Mouse (Mus musculus): ENCODE measurements at regions not wholly inside any gene's neighbourhood (a gene's known extent, or its start where the extent isn't known, plus 50 kb on each side); places are given as distances from the start of the nearest gene placed in this dataset.
"Not testable (repeated sequence)": the region's sequence is repeated elsewhere in the genome, so short reads cannot be mapped to it uniquely, and the experiment has no call there.

GRCm38 (mm10) chr10:11799510-11799909 lies 456.3 kb downstream of the Epm2a start:
- WGBS (ENCODE audit: insufficient replicate concordance) = 66% methylated on average over 3 of the region's 3 CpGs
- ATAC-seq (ENCODE audit: insufficient read depth) (no peak), DNase-seq (ENCODE audit: low read depth in 3 of 3, low spot score in 3 of 3) (no peak)
- H3K27ac ChIP-seq = no peak overlapping the region
- H3K9me3 ChIP-seq (ENCODE audit: control insufficient read depth, low read length) = no peaks in the 10 kb centered on the region
- TF ChIP-seq EP300 (IDR thresholded peaks at IDR 0.05; ENCODE audit: low read depth) (no peak), CTCF (IDR thresholded peaks at IDR 0.05; ENCODE audit: low read depth) (no peak)
- no peaks in the 10 kb centered on the region for H3K4me1 ChIP-seq (replicated peaks; ENCODE audit: control insufficient read depth in 2 of 2, insufficient read depth in 2 of 2, low read length in 1 of 2)
- no peaks in the 10 kb centered on the region for H3K27me3 ChIP-seq (ENCODE audit: control insufficient read depth, insufficient read depth, low read length)
- H3K4me3 ChIP-seq (ENCODE audit: insufficient read depth in 1 of 2, low read depth in 2 of 2, low read length in 2 of 2) = no peak overlapping the region
- no peaks in the 10 kb centered on the region for H3K36me3 ChIP-seq (replicated peaks; ENCODE audit: control insufficient read depth, insufficient read depth, low read depth)
- H3K4me2 ChIP-seq (ENCODE audit: low read depth) = no peak overlapping the region
- H3K9ac ChIP-seq (replicated peaks) = no peak overlapping the region

- not testable (repeated sequence) for H3K4me2 ChIP-seq (ENCODE audit: low read depth); H3K27me3 ChIP-seq (ENCODE audit: control insufficient read depth, insufficient read depth, low read length); H3K36me3 ChIP-seq (replicated peaks; ENCODE audit: control insufficient read depth, insufficient read depth, low read depth); H3K4me1 ChIP-seq (replicated peaks; ENCODE audit: control insufficient read depth in 2 of 2, insufficient read depth in 2 of 2, low read length in 1 of 2); ATAC-seq (ENCODE audit: insufficient read depth); H3K4me3 ChIP-seq (ENCODE audit: insufficient read depth in 1 of 2, low read depth in 2 of 2, low read length in 2 of 2); H3K9me3 ChIP-seq (ENCODE audit: control insufficient read depth, low read length); DNase-seq (ENCODE audit: low read depth in 3 of 3, low spot score in 3 of 3); H3K9ac ChIP-seq (replicated peaks); H3K27ac ChIP-seq
- 67% methylated on average over 13 of the region's 13 CpGs for WGBS (ENCODE audit: insufficient replicate concordance)
Observed at GRCm38 (mm10) chr10:11801372-11802230, 458.4 kb downstream of the Epm2a start.

- H3K27ac ChIP-seq = no peak overlapping the region
- H3K36me3 ChIP-seq (replicated peaks; ENCODE audit: control insufficient read depth, insufficient read depth, low read depth) = no peaks in the 10 kb centered on the region
- WGBS (ENCODE audit: insufficient replicate concordance) = 56% methylated on average over 3 of the region's 3 CpGs
- TF ChIP-seq EP300 (IDR thresholded peaks at IDR 0.05; ENCODE audit: low read depth) = no peak
- TF ChIP-seq CTCF (IDR thresholded peaks at IDR 0.05; ENCODE audit: low read depth) = no peak
- no peak overlapping the region for H3K9ac ChIP-seq (replicated peaks)
- ATAC-seq (ENCODE audit: insufficient read depth) = no peak
- no peaks in the 10 kb centered on the region for H3K27me3 ChIP-seq (ENCODE audit: control insufficient read depth, insufficient read depth, low read length)
- H3K4me2 ChIP-seq (ENCODE audit: low read depth) = no peak overlapping the region
- no peaks in the 10 kb centered on the region for H3K9me3 ChIP-seq (ENCODE audit: control insufficient read depth, low read length)
- DNase-seq (ENCODE audit: low read depth in 3 of 3, low spot score in 3 of 3) = no peak
- H3K4me1 ChIP-seq (replicated peaks; ENCODE audit: control insufficient read depth in 2 of 2, insufficient read depth in 2 of 2, low read length in 1 of 2) = no peaks in the 10 kb centered on the region
- no peak overlapping the region for H3K4me3 ChIP-seq (ENCODE audit: insufficient read depth in 1 of 2, low read depth in 2 of 2, low read length in 2 of 2)
Observed at GRCm38 (mm10) chr10:11809255-11809654, 466.1 kb downstream of the Epm2a start.

GRCm38 (mm10) chr10:11822418-11822959 lies 479.3 kb downstream of the Epm2a start:
- 44% methylated on average over 3 of the region's 3 CpGs for WGBS (ENCODE audit: insufficient replicate concordance)
- H3K4me1 ChIP-seq (replicated peaks; ENCODE audit: control insufficient read depth in 2 of 2, insufficient read depth in 2 of 2, low read length in 1 of 2) = no peaks in the 10 kb centered on the region
- H3K9ac ChIP-seq (replicated peaks) = no peak overlapping the region

GRCm38 (mm10) chr10:11841094-11841493 lies 497.9 kb downstream of the Epm2a start:
- WGBS (ENCODE audit: insufficient replicate concordance) = 56% methylated on average over 5 of the region's 5 CpGs
- no peaks in the 10 kb centered on the region for H3K4me1 ChIP-seq (replicated peaks; ENCODE audit: control insufficient read depth in 2 of 2, insufficient read depth in 2 of 2, low read length in 1 of 2)

More at GRCm38 (mm10) chr10:11822418-11822959, 479.3 kb downstream of the Epm2a start:
- no peaks in the 10 kb centered on the region for H3K27me3 ChIP-seq (ENCODE audit: control insufficient read depth, insufficient read depth, low read length)
- no peak overlapping the region for H3K4me2 ChIP-seq (ENCODE audit: low read depth)
- ATAC-seq (ENCODE audit: insufficient read depth) (no peak), DNase-seq (ENCODE audit: low read depth in 3 of 3, low spot score in 3 of 3) (no peak)
- no peak overlapping the region for H3K4me3 ChIP-seq (ENCODE audit: insufficient read depth in 1 of 2, low read depth in 2 of 2, low read length in 2 of 2)
- H3K27ac ChIP-seq = no peak overlapping the region
- H3K36me3 ChIP-seq (replicated peaks; ENCODE audit: control insufficient read depth, insufficient read depth, low read depth) = no peaks in the 10 kb centered on the region
- no peak for TF ChIP-seq EP300 (IDR thresholded peaks at IDR 0.05; ENCODE audit: low read depth)
- no peak for TF ChIP-seq CTCF (IDR thresholded peaks at IDR 0.05; ENCODE audit: low read depth)
- H3K9me3 ChIP-seq (ENCODE audit: control insufficient read depth, low read length) = no peaks in the 10 kb centered on the region

More at GRCm38 (mm10) chr10:11841094-11841493, 497.9 kb downstream of the Epm2a start:
- Histone ChIP-seq H3K27ac (no peak overlapping the region), H3K4me2 (ENCODE audit: low read depth) (no peak overlapping the region), H3K36me3 (replicated peaks; ENCODE audit: control insufficient read depth, insufficient read depth, low read depth) (no peaks in the 10 kb centered on the region), H3K9me3 (ENCODE audit: control insufficient read depth, low read length) (no peaks in the 10 kb centered on the region), H3K27me3 (ENCODE audit: control insufficient read depth, insufficient read depth, low read length) (no peaks in the 10 kb centered on the region), H3K9ac (replicated peaks) (no peak overlapping the region), H3K4me3 (ENCODE audit: insufficient read depth in 1 of 2, low read depth in 2 of 2, low read length in 2 of 2) (no peak overlapping the region)
- no peak for TF ChIP-seq CTCF (IDR thresholded peaks at IDR 0.05; ENCODE audit: low read depth)
- no peak for TF ChIP-seq EP300 (IDR thresholded peaks at IDR 0.05; ENCODE audit: low read depth)
- DNase-seq (ENCODE audit: low read depth in 3 of 3, low spot score in 3 of 3) (no peak), ATAC-seq (ENCODE audit: insufficient read depth) (no peak)
